Mouse (Mus musculus) heart, embryonic 11.5 days (tissue): Measurements from ENCODE around the gene Minpp1. TPM values are rescaled to one million over a fixed set of nuclear protein-coding genes. Genes with fewer than 3 reads are reported as not detected.

Experiments
- ATAC-seq: fragments of 200-750 bp; cut with Nextera tagmentation; replicated peaks from 2 replicates; pipeline ENCODE4 v1.8.0; 2017; ENCODE audit warnings: moderate library complexity; ENCODE audit not compliant: insufficient number of reproducible peaks, low FRiP score, low TSS enrichment
- H3K27ac ChIP-seq: fragments of 300-500 bp; sonication (generic); 2 replicates; pipeline ENCODE4 v1.5.1; 2014; ENCODE audit warnings: mild to moderate bottlenecking, low read depth, low read length
- H3K27me3 ChIP-seq: fragments of 300-500 bp; sonication (generic); 2 replicates; pipeline ENCODE4 v1.6.1; 2014; ENCODE audit warnings: mild to moderate bottlenecking, low read length, mixed read lengths; ENCODE audit not compliant: control insufficient read depth, insufficient read depth
- H3K36me3 ChIP-seq: fragments of 300-500 bp; sonication (generic); 2 replicates; pipeline ENCODE4 v1.6.1; 2014; ENCODE audit warnings: mild to moderate bottlenecking, low read length, moderate library complexity, mixed read lengths; ENCODE audit not compliant: control insufficient read depth, insufficient read depth
- H3K4me1 ChIP-seq: fragments of 300-500 bp; sonication (generic); 2 replicates; pipeline ENCODE4 v1.6.1; 2014; ENCODE audit warnings: low read length; ENCODE audit not compliant: control insufficient read depth, insufficient read depth
- H3K4me2 ChIP-seq: fragments of 300-500 bp; sonication (generic); 2 replicates; pipeline ENCODE4 v1.6.1; 2014; ENCODE audit warnings: mild to moderate bottlenecking, moderate library complexity
- H3K4me3 ChIP-seq: fragments of 300-500 bp; sonication (generic); 2 replicates; pipeline ENCODE4 v1.5.1; 2014; ENCODE audit warnings: low read depth, low read length
- H3K9ac ChIP-seq: fragments of 300-500 bp; sonication (generic); 2 replicates; pipeline ENCODE4 v1.6.1; 2014; ENCODE audit warnings: mild to moderate bottlenecking, low read depth, low read length, moderate library complexity
- H3K9me3 ChIP-seq: fragments of 300-500 bp; sonication (generic); replicated peaks from 2 replicates; pipeline ENCODE4 v1.6.1; 2016; ENCODE audit warnings: low read length; ENCODE audit not compliant: control insufficient read depth
- WGBS: fragments of 180-500 bp; shearing (Covaris S2); extraction: QIAGEN DNeasy Blood & Tissue Kit; methylation state at CpG from one replicate; pipeline ENCODE4 v1.1.7; 2014; ENCODE audit not compliant: insufficient replicate concordance; 5-methylcytosine and 5-hydroxymethylcytosine counted together
- polyA plus RNA-seq: library from polyadenylated mRNA; unstranded; fragments of >200 nt; fragmentation: Nextera tagmentation; extraction: Ambion mirVana; gene quantifications from 2 replicates; pipeline ENCODE4 v1.2.1, GENCODE M21; 2014

Gene Minpp1
- polyA plus RNA-seq, 1 experiment from 2014 or later: 74.3 TPM

- H3K9me3 ChIP-seq: no peaks in the 10 kb centered on the region
- H3K4me3 ChIP-seq: no peak overlapping the region
- no peak overlapping the region for H3K9ac ChIP-seq
- H3K36me3 ChIP-seq: no peaks in the 10 kb centered on the region
- H3K27ac ChIP-seq: no peak overlapping the region
- no peaks in the 10 kb centered on the region for H3K27me3 ChIP-seq
- WGBS: 72% methylated on average over 14 of the region's 14 CpGs
- H3K4me2 ChIP-seq: no peak overlapping the region
- peaks cover 7% of the 10 kb centered on the region for H3K4me1 ChIP-seq
- ATAC-seq: no peak
These were observed 38.4 kb downstream of the Minpp1 start for GRCm38 (mm10) chr19:32523769-32524515.

DNA sequence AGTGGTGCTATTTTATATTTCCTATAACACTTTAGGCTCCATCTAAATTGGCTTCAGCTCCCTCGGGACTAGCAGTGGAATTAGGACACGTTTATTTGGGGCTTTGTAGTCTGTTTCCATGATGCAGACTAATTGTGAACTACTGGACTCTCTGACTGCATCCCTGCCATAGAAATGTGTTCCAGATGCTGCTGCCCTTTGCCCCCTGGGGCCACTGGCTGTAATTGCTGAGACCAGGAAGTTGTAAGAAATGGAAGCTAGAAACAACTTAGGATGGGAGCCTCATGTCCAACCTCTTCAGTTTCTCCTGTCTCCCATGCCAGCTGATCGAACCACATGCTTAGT is 38.9 kb downstream of the Minpp1 start:
- Histone ChIP-seq H3K9me3 (no peaks in the 10 kb centered on the region), H3K27ac (no peak overlapping the region), H3K9ac (no peak overlapping the region), H3K36me3 (no peaks in the 10 kb centered on the region), H3K4me3 (no peak overlapping the region), H3K27me3 (no peaks in the 10 kb centered on the region), H3K4me1 (peaks cover 7% of the 10 kb centered on the region), H3K4me2 (no peak overlapping the region)
- 72% methylated on average over 3 of the region's 3 CpGs for WGBS
- no peak for ATAC-seq

GRCm38 (mm10) chr19:32527139-32527538 is 41.6 kb downstream of the Minpp1 start:
- 91% methylated on average over 5 of the region's 5 CpGs for WGBS
- H3K27me3 ChIP-seq: no peaks in the 10 kb centered on the region
- H3K9ac ChIP-seq: no peak overlapping the region
- peaks cover 7% of the 10 kb centered on the region for H3K4me1 ChIP-seq
- H3K27ac ChIP-seq: no peak overlapping the region
- H3K36me3 ChIP-seq: no peaks in the 10 kb centered on the region
- no peaks in the 10 kb centered on the region for H3K9me3 ChIP-seq
- ATAC-seq: no peak
- H3K4me3 ChIP-seq: no peak overlapping the region
- no peak overlapping the region for H3K4me2 ChIP-seq

GRCm38 (mm10) chr19:32528723-32529122 is 43.2 kb downstream of the Minpp1 start:
- 40% methylated on average over 3 of the region's 3 CpGs for WGBS
- no peak overlapping the region for H3K27ac ChIP-seq
- no peaks in the 10 kb centered on the region for H3K36me3 ChIP-seq
- H3K4me1 ChIP-seq: 0 out of 2 replicates have a peak, but pooled peaks cover 1% of the 10 kb centered on the region
- H3K9ac ChIP-seq: no peak overlapping the region
- H3K27me3 ChIP-seq: no peaks in the 10 kb centered on the region
- H3K4me2 ChIP-seq: no peak overlapping the region
- H3K9me3 ChIP-seq: no peaks in the 10 kb centered on the region
- ATAC-seq: no peak
- H3K4me3 ChIP-seq: no peak overlapping the region

GRCm38 (mm10) chr19:32529252-32529942 is 43.8 kb downstream of the Minpp1 start:
- H3K9ac ChIP-seq: no peak overlapping the region
- no peaks in the 10 kb centered on the region for H3K36me3 ChIP-seq
- H3K27me3 ChIP-seq: no peaks in the 10 kb centered on the region
- ATAC-seq: no peak
- no peaks in the 10 kb centered on the region for H3K9me3 ChIP-seq
- no peak overlapping the region for H3K4me2 ChIP-seq
- no peak overlapping the region for H3K4me3 ChIP-seq
- H3K4me1 ChIP-seq: no peaks in the 10 kb centered on the region
- no peak overlapping the region for H3K27ac ChIP-seq
- WGBS: 89% methylated on average over 11 of the region's 11 CpGs

DNA sequence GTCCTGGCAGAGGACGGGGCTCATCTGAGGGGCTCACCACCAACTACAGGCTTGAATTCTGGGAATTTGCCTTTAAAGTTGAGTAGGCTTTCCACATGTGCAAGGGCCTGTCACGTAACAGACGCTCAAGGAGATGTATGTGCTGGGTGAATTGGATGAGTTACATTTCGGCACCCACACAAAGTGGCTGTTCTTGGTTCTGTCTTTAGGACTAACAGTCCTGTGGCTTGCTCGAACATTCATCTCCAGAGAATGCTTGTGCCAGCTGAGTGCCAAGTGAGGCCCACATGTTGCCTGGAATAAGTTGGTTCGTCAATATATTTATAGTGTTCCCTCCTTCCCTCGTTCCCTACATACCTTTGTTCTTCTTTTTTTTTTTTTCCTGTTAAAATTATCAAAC is 44.7 kb downstream of the Minpp1 start:
- no peaks in the 10 kb centered on the region for H3K4me1 ChIP-seq
- no peak for ATAC-seq
- H3K9me3 ChIP-seq: no peaks in the 10 kb centered on the region
- no peak overlapping the region for H3K27ac ChIP-seq
- H3K4me2 ChIP-seq: no peak overlapping the region
- WGBS: 87% methylated on average over 7 of the region's 7 CpGs
- H3K4me3 ChIP-seq: no peak overlapping the region
- H3K36me3 ChIP-seq: no peaks in the 10 kb centered on the region
- H3K27me3 ChIP-seq: no peaks in the 10 kb centered on the region
- no peak overlapping the region for H3K9ac ChIP-seq

GRCm38 (mm10) chr19:32532331-32532730 is 46.8 kb downstream of the Minpp1 start:
- Histone ChIP-seq H3K9me3 (no peaks in the 10 kb centered on the region), H3K4me1 (no peaks in the 10 kb centered on the region), H3K27me3 (no peaks in the 10 kb centered on the region), H3K27ac (no peak overlapping the region), H3K4me2 (no peak overlapping the region), H3K9ac (no peak overlapping the region), H3K4me3 (no peak overlapping the region), H3K36me3 (no peaks in the 10 kb centered on the region)
- 63% methylated on average over 3 of the region's 3 CpGs for WGBS
- no peak for ATAC-seq

- H3K9ac ChIP-seq: no peak overlapping the region
- H3K9me3 ChIP-seq: no peaks in the 10 kb centered on the region
- no peak overlapping the region for H3K27ac ChIP-seq
- H3K4me1 ChIP-seq: no peaks in the 10 kb centered on the region
- no peaks in the 10 kb centered on the region for H3K27me3 ChIP-seq
- H3K36me3 ChIP-seq: no peaks in the 10 kb centered on the region
- ATAC-seq: no peak
- H3K4me3 ChIP-seq: no peak overlapping the region
- WGBS: 80% methylated on average over 7 of the region's 7 CpGs
- no peak overlapping the region for H3K4me2 ChIP-seq
These were observed 47.4 kb downstream of the Minpp1 start for GRCm38 (mm10) chr19:32532737-32533505.
